Mouse (Mus musculus): ENCODE data around the gene Olfr288.

The Olfr288 gene

GRCm38 (mm10) chr15:98166963-98167644 is 28.2 kb downstream of the Olfr288 start, which contains the start of gene Ccdc184:
Ccdc184 (plus strand) TSS chr15:98167158.
- no peak for DNase-seq (ENCODE audit: low read depth, low spot score)

GRCm38 (mm10) chr15:98165525-98165924 is 29.8 kb downstream of the Olfr288 start, which contains the start of gene Asb8:
Asb8 (minus strand) TSS chr15:98165625.
- DNase-seq (ENCODE audit: low read depth, low spot score), result no peak

GRCm38 (mm10) chr15:98162561-98162960 is 32.8 kb downstream of the Olfr288 start:
- DNase-seq (ENCODE audit: low read depth, low spot score), result no peak

- DNase-seq (ENCODE audit: low read depth, low spot score), result no peak
These were observed 34.1 kb downstream of the Olfr288 start for GRCm38 (mm10) chr15:98161026-98161805.

GRCm38 (mm10) chr15:98157253-98157652 is 38.1 kb downstream of the Olfr288 start:
- DNase-seq (ENCODE audit: low read depth, low spot score), result no peak

- no peak for DNase-seq (ENCODE audit: low read depth, low spot score)
These were observed 39.4 kb downstream of the Olfr288 start for GRCm38 (mm10) chr15:98155944-98156343.

GRCm38 (mm10) chr15:98155272-98155671 is 40.1 kb downstream of the Olfr288 start:
- no peak for DNase-seq (ENCODE audit: low read depth, low spot score)

GRCm38 (mm10) chr15:98154631-98155030 is 40.7 kb downstream of the Olfr288 start:
- DNase-seq (ENCODE audit: low read depth, low spot score), result no peak

GRCm38 (mm10) chr15:98154146-98154545 is 41.2 kb downstream of the Olfr288 start:
- no peak for DNase-seq (ENCODE audit: low read depth, low spot score)

GRCm38 (mm10) chr15:98153625-98154024 is 41.7 kb downstream of the Olfr288 start:
- DNase-seq (ENCODE audit: low read depth, low spot score), result peak; percentile 54

- no peak for DNase-seq (ENCODE audit: low read depth, low spot score)
These were observed 42.4 kb downstream of the Olfr288 start for GRCm38 (mm10) chr15:98152916-98153315.

GRCm38 (mm10) chr15:98149166-98149602 is 46.2 kb downstream of the Olfr288 start:
- no peak for DNase-seq (ENCODE audit: low read depth, low spot score)

GRCm38 (mm10) chr15:98148356-98148755 is 47.0 kb downstream of the Olfr288 start:
- no peak for DNase-seq (ENCODE audit: low read depth, low spot score)

- DNase-seq (ENCODE audit: low read depth, low spot score), result peak; percentile 95
These were observed 49.7 kb downstream of the Olfr288 start for GRCm38 (mm10) chr15:98145559-98146181.

GRCm38 (mm10) chr15:98144861-98145507 is 50.4 kb downstream of the Olfr288 start:
- DNase-seq (ENCODE audit: low read depth, low spot score), result no peak

- DNase-seq (ENCODE audit: low read depth, low spot score), result no peak
These were observed 52.8 kb downstream of the Olfr288 start for GRCm38 (mm10) chr15:98142515-98142914.

- no peak for DNase-seq (ENCODE audit: low read depth, low spot score)
These were observed 54.5 kb downstream of the Olfr288 start for GRCm38 (mm10) chr15:98140809-98141208.

- no peak for DNase-seq (ENCODE audit: low read depth, low spot score)
These were observed 55.6 kb downstream of the Olfr288 start for GRCm38 (mm10) chr15:98139763-98140162.

- no peak for DNase-seq (ENCODE audit: low read depth, low spot score)
These were observed 58.5 kb downstream of the Olfr288 start for GRCm38 (mm10) chr15:98136871-98137270.
